Mouse (Mus musculus) ES-E14 (cell line): Measurements from ENCODE around the gene Prrx2. TPM values are rescaled to one million over a fixed set of nuclear protein-coding genes. Genes with fewer than 3 reads are reported as not detected.
"Not testable (repeated sequence)": the region's sequence is repeated elsewhere in the genome, so short reads cannot be mapped to it uniquely, and the experiment has no call there.

Source experiments
- DNase-seq: peaks from one replicate; pipeline ENCODE4 v3.0.0-alpha.2; 2013; ENCODE audit warnings: low read depth, low spot score
- H3K27ac ChIP-seq: 2 replicates; pipeline ENCODE4 v1.5.1; 2012; ENCODE audit warnings: low read depth, mild to moderate bottlenecking, low read length, moderate library complexity, mixed read lengths; ENCODE audit not compliant: poor library complexity, insufficient read depth, severe bottlenecking
- H3K36me3 ChIP-seq: 2 replicates; pipeline ENCODE4 v1.6.1; 2012; ENCODE audit warnings: mild to moderate bottlenecking, low read length, moderate library complexity, mixed read lengths; ENCODE audit not compliant: control insufficient read depth, poor library complexity, insufficient read depth, severe bottlenecking
- H3K4me1 ChIP-seq, 2 experiments: fragments of 150-350 bp in 1 of 2; sonication (generic) in 1 of 2; 2 replicates each; pipeline ENCODE4 v1.6.1; 2012; ENCODE audit warnings: low read length in 2 of 2, mild to moderate bottlenecking in 1 of 2, mixed read lengths in 1 of 2; ENCODE audit not compliant: control insufficient read depth in 2 of 2, insufficient read depth in 2 of 2, poor library complexity in 1 of 2
- H3K4me3 ChIP-seq, 2 experiments: fragments of 150-350 bp in 1 of 2; sonication (generic) in 1 of 2; 2 replicates each; pipeline ENCODE4 v1.5.1; 2012; ENCODE audit warnings: low read length in 2 of 2, low read depth in 1 of 2, mild to moderate bottlenecking in 1 of 2, mixed read lengths in 1 of 2; ENCODE audit not compliant: insufficient read depth in 1 of 2, poor library complexity in 1 of 2, severe bottlenecking in 1 of 2
- H3K9ac ChIP-seq: 2 replicates; pipeline ENCODE4 v1.6.1; 2012; ENCODE audit warnings: low read depth, mild to moderate bottlenecking, low read length, mixed read lengths; ENCODE audit not compliant: poor library complexity, insufficient read depth, severe bottlenecking
- H3K9me3 ChIP-seq: fragments of 150-350 bp; sonication (generic); 2 replicates; pipeline ENCODE4 v1.6.1; 2012; ENCODE audit warnings: low read depth, mild to moderate bottlenecking, low read length; ENCODE audit not compliant: control insufficient read depth, insufficient read depth
- CHD2 ChIP-seq: IDR thresholded peaks from 2 replicates; pipeline ENCODE4 v1.6.1; 2014; ENCODE audit warnings: mild to moderate bottlenecking, low read depth, low read length, inconsistent platforms
- HCFC1 ChIP-seq: IDR thresholded peaks from 2 replicates; pipeline ENCODE4 v1.6.1; 2012; ENCODE audit warnings: low read length, inconsistent platforms, borderline replicate concordance; ENCODE audit not compliant: insufficient read depth
- MAFK ChIP-seq: IDR thresholded peaks from 2 replicates; pipeline ENCODE4 v1.6.1; 2014; ENCODE audit warnings: mild to moderate bottlenecking, low read depth, low read length, inconsistent platforms; ENCODE audit not compliant: insufficient read depth
- ZC3H11A ChIP-seq: IDR thresholded peaks from 2 replicates; pipeline ENCODE4 v1.6.1; 2012; ENCODE audit warnings: low read depth, mild to moderate bottlenecking, inconsistent platforms, low read length, borderline replicate concordance
- ZNF384 ChIP-seq: IDR thresholded peaks from 2 replicates; pipeline ENCODE4 v1.6.1; 2012; ENCODE audit warnings: low read depth, low read length, inconsistent platforms
- in situ Hi-C, 2 experiments: fragments of 600-800 bp; cut with MboI; formaldehyde crosslinking; loops; one replicate each; pipeline ENCODE4 v1.15.1; 2025; ENCODE audit warnings: low sequenced_read_pairs in 2 of 2, inconsistent platforms in 1 of 2; ENCODE audit not compliant: unreplicated experiment in 2 of 2
- total RNA-seq: library from RNA; depleted of rRNA; stranded (reverse); fragments of 300-350 nt; gene quantifications from 2 replicates; pipeline ENCODE4 v1.2.3, GENCODE M21; 2012

Prrx2 gene
- total RNA-seq, 1 experiment = 16.2 TPM

GRCm38 (mm10) chr2:30915376-30915775, 80.6 kb downstream of the Prrx2 start:
- TF ChIP-seq HCFC1 = no peak
- TF ChIP-seq ZC3H11A = no peak
- TF ChIP-seq MAFK = no peak
- no peak for TF ChIP-seq ZNF384
- TF ChIP-seq CHD2 = no peak

GRCm38 (mm10) chr2:30915933-30916332, 81.2 kb downstream of the Prrx2 start:
- H3K4me3 ChIP-seq, in situ Hi-C loops, DNase-seq, H3K36me3 ChIP-seq, H3K27ac ChIP-seq, H3K9ac ChIP-seq, H3K9me3 ChIP-seq: not testable (repeated sequence)
- H3K4me1 ChIP-seq = peaks cover 4 to 21% of the 10 kb centered on the region in 2 experiments; a peak in 3 of 4 replicates

More at GRCm38 (mm10) chr2:30915376-30915775, 80.6 kb downstream of the Prrx2 start:
- in situ Hi-C loops = no loop called here
- Histone ChIP-seq H3K9me3 (no peaks in the 10 kb centered on the region), H3K27ac (no peak overlapping the region), H3K9ac (no peak overlapping the region), H3K4me1 (peaks cover 4 to 21% of the 10 kb centered on the region in 2 experiments; a peak in 3 of 4 replicates), H3K4me3 (no peak overlapping the region), H3K36me3 (no peaks in the 10 kb centered on the region)
- no peak for DNase-seq

GRCm38 (mm10) chr2:30917649-30918048, 82.9 kb downstream of the Prrx2 start:
- Histone ChIP-seq H3K9ac (no peak overlapping the region), H3K27ac (no peak overlapping the region)
- no peak for TF ChIP-seq ZC3H11A

GRCm38 (mm10) chr2:30918126-30918525, 83.4 kb downstream of the Prrx2 start:
- in situ Hi-C loops = no loop called here
- DNase-seq = no peak
- TF ChIP-seq HCFC1 (no peak), ZC3H11A (no peak), CHD2 (no peak)
- Histone ChIP-seq H3K9ac (no peak overlapping the region), H3K4me3 (no peak overlapping the region), H3K36me3 (no peaks in the 10 kb centered on the region), H3K27ac (no peak overlapping the region), H3K4me1 (peaks cover 4 to 21% of the 10 kb centered on the region in 2 experiments; a peak in 3 of 4 replicates), H3K9me3 (no peaks in the 10 kb centered on the region)

More at GRCm38 (mm10) chr2:30917649-30918048, 82.9 kb downstream of the Prrx2 start:
- Histone ChIP-seq H3K4me1 (peaks cover 4 to 21% of the 10 kb centered on the region in 2 experiments; a peak in 3 of 4 replicates), H3K9me3 (no peaks in the 10 kb centered on the region), H3K4me3 (no peak overlapping the region), H3K36me3 (no peaks in the 10 kb centered on the region)
- in situ Hi-C loops = no loop called here
- DNase-seq = no peak

- Histone ChIP-seq H3K4me3 (no peak overlapping the region), H3K27ac (no peak overlapping the region), H3K9ac (no peak overlapping the region), H3K9me3 (no peaks in the 10 kb centered on the region), H3K4me1 (peaks cover 4 to 19% of the 10 kb centered on the region in 2 experiments; a peak in 3 of 4 replicates), H3K36me3 (no peaks in the 10 kb centered on the region)
- no peak for TF ChIP-seq MAFK
- no peak for TF ChIP-seq CHD2
- no peak for TF ChIP-seq HCFC1
- no peak for TF ChIP-seq ZNF384
- no peak for TF ChIP-seq ZC3H11A
- in situ Hi-C loops = no loop called here
- DNase-seq = no peak
These were observed 84.1 kb downstream of the Prrx2 start for GRCm38 (mm10) chr2:30918780-30919329.
